Mouse (Mus musculus): ENCODE measurements around the gene Mcm9.
"Not testable (repeated sequence)": the region's sequence is repeated elsewhere in the genome, so short reads cannot be mapped to it uniquely, and the experiment has no call there.

Gene Mcm9

DNA sequence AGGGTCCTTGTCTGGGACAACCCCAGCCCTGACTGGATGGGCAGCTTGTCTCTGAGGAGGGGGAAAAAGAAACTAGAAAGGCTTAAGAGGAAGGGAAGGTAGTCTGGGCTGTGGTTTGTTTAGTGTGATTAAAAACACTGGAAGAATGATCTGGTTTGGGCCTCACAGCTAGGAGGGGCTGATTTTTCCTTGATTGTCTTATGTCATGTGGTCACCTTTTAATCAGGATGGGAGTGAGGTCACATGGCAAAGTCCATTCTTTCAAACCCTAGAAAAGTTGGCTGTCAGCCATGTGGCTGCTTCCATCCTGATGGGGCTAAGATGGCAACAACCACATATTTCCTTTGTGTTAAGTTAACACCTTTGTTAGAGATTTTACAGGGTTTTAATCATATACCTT, 61.7 kb downstream of the Mcm9 start:
- DNase-seq: no peak

DNA sequence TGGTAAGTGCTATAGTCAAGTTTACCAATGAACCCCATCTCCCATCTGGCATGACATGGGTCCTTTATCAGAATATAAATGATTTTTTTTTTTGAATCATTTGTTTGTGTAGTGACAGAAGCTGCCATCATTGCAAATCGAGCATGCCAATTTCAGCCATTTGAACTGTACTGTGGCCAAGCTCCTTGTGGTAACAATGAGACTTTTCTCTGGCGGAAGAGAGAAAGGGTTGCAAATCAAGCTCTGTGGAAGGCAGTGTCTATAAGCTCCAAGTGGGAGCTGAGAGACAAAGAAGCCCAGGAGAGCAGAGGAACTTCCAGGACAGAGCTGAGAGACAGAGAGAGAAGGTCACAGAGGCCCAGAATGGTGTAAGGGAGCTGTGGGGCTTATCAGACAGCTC, 64.7 kb downstream of the Mcm9 start:
- no peak for DNase-seq

DNA sequence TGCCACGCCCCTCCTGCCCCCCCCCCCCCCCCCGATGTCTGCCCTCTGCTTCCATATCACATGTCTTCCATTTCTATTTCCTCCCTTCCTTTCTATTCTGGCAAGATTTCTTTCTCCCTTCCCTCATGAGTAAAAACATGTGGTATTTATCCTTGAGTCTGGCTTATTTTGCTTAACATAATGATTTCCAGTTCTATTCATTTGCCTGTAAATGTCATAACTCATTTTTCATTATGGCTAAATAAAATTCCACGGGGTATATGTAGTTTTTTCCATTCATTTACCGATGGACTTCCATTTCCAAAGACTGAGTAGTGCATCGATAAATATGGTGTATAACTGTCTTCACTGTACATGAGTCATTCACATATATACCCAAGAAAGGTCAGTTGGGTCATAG, 68.2 kb downstream of the Mcm9 start:
- no peak for DNase-seq

DNA sequence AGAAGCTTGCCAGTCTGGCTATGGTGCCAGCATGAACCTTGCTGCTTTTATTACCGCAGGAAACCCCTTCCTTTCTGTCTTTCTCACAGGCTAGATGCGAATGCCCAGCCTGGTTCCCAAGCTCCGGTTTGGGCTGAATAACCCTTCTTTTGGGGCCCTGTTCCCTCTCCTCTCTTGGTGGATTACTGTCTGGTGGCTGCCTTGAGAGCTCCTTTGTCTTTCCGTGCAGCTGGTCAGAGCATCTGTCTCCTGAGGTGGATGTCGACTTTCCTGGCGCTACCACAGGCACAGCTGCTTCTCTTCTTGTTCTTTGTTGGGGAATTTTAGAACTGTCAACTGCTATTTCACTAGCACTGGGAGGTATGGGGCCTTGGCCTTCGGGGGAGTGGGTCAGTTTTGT, 92.6 kb downstream of the Mcm9 start:
- DNase-seq: no peak

GRCm38 (mm10) chr10:53532297-53532696, 97.9 kb downstream of the Mcm9 start:
- DNase-seq: no peak

GRCm38 (mm10) chr10:53527838-53528773, 102.1 kb downstream of the Mcm9 start:
- peak; percentile 77 to 78 for DNase-seq

GRCm38 (mm10) chr10:53527344-53527743, 102.9 kb downstream of the Mcm9 start:
- no peak for DNase-seq

GRCm38 (mm10) chr10:53526350-53526749, 103.9 kb downstream of the Mcm9 start:
- no peak for DNase-seq

- DNase-seq: no peak
These were observed 104.8 kb downstream of the Mcm9 start for GRCm38 (mm10) chr10:53525265-53525976.

GRCm38 (mm10) chr10:53519068-53519954, 110.9 kb downstream of the Mcm9 start:
- peak; percentile 44 to 61 for DNase-seq

- DNase-seq: peak; percentile 6 to 18
These were observed 111.7 kb downstream of the Mcm9 start for GRCm38 (mm10) chr10:53518599-53518913.

DNA sequence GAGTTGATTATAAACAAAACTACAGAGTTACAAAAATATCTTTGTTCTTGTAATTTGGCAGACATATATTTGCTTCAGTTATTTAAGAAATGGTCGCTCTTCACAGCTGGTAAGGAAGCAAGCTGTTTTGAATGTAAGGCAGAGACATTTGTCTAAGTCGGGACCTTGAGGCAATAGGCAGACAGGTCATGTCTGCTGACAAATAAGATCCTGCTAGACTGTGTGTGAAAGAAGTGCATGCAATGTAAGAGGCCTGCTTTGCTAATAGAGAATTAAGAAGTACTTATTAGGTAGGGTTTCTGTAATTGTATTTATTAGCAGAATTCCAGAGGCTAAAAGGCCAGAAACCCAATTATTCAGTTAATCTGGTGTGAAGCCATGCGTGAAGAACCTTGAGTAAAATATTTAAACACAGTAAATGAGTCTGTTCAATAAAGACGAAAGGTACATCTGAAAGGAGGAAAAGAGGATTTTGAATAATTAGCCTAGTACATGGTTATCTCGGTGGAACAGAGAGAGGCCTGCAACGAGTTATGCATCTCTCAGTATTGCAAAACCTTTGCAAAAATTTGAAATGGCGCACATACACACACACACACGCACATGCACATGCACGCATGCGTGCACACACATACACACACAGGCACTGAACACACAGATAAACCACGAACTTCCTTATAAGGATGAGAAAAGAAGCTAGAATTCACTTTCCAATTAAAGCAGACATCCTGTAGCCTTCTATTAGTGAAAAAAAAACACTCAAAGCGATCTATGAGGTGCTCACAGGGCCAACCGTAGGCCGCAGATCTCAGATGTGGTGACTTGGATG, 112.3 kb downstream of the Mcm9 start:
- DNase-seq: no peak

- DNase-seq: no peak
These were observed 117.7 kb downstream of the Mcm9 start for GRCm38 (mm10) chr10:53512491-53512890.

DNA sequence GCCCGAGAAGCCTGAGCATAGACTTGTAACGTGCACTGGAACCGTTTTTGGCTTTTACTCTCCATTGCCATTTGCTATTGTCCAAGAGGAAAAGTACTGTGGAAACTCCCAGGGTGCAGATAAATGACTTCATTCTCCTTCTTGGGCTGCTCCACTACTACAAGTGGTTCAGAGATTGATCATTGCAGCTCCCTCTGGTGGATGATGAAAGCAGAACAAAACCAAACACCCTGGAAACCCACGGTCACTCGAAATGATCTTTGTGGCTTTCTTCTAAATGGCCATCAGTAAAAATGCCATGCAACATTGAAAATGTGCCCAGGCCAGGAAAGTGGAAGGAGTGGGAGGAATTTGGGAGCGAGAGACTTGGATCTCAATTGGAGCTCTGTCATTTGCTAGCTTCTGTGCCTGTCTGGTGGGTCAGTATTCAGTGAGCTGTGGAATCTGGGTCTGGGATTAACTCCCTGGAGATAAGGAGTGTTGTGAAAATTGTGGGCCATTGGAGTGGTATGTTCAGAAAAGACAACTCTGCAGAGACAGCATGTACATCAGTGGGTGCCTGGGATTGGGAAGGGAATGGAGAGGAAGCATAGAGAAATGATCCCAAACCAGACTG, 121.0 kb downstream of the Mcm9 start:
- peak; percentile 38 to 63 for DNase-seq

- DNase-seq: no peak
These were observed 121.6 kb downstream of the Mcm9 start for GRCm38 (mm10) chr10:53508676-53509075.

DNA sequence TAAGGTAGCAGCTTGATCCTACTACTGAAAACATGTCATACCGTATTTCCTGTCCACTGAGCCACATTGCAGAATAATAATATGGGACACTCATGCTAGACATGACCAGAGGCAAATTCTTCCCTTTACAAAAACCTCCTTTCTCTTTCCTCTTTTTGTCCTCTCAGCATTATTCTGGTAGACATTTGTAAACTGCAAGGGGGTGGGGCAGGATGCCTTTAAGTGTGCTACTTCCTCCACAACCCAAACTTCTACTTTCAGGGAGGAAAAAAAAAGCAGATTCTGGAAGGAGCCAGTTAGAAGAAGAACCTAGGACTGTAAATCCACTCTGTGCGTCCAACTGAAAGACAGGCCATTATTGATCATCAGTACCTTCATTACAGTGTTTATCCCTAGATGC, 124.7 kb downstream of the Mcm9 start:
- no peak for DNase-seq

DNA sequence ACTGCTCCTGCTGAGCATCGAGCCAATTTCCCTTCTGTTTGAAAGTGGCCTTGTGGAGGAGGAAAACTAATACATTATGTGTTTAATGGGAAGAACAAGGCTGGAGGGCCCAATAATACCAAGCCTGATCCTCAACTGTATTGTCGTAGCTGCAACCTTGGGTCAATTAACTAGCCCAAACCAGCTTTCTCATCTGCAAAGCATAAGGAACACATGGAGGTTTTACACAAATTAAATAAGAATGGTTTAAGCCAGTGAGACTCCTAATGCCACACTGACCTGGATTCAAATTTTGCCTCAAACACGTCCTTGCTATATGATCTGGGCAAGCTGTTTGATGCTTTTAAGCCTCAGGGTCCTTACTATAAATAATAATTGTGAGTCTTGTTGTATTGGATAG, 125.2 kb downstream of the Mcm9 start:
- DNase-seq: no peak

GRCm38 (mm10) chr10:53502875-53503816, 127.1 kb downstream of the Mcm9 start:
- peak; percentile 18 to 42 for DNase-seq

GRCm38 (mm10) chr10:53502471-53502870, 127.8 kb downstream of the Mcm9 start:
- no peak for DNase-seq

GRCm38 (mm10) chr10:53499518-53499917, 130.7 kb downstream of the Mcm9 start:
- no peak for DNase-seq

DNA sequence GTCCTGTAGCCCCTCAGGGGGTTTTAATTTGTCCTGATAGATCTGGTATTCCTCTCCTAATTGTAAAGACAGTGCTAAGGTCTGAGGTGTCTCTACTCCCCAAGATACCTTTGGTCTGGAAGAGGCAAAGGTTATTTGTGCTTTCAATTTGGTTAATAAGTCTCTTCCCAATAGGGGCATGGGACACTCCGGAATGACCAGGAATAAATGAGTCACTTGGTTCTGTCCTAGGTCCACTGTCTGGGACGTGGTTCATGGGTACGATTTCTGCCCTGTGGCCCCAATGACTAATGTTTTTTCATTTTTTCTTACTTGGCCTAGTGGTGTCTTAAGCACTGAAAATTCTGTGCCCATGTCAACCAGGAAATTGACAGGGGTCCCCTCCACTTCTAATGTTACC, 134.9 kb downstream of the Mcm9 start:
- DNase-seq: not testable (repeated sequence)

Measured in kidney, postnatal 4 days (tissue).